Mouse (Mus musculus) CH12F3 (cell line): ENCODE results near the gene Cyp20a1.

Source experiments
- in situ Hi-C: fragments of 300-500 bp; cut with MboI; formaldehyde crosslinking; loops from 2 replicates; pipeline ENCODE4 v1.14.3; 2020; ENCODE audit warnings: low sequenced_read_pairs

Gene Cyp20a1

DNA sequence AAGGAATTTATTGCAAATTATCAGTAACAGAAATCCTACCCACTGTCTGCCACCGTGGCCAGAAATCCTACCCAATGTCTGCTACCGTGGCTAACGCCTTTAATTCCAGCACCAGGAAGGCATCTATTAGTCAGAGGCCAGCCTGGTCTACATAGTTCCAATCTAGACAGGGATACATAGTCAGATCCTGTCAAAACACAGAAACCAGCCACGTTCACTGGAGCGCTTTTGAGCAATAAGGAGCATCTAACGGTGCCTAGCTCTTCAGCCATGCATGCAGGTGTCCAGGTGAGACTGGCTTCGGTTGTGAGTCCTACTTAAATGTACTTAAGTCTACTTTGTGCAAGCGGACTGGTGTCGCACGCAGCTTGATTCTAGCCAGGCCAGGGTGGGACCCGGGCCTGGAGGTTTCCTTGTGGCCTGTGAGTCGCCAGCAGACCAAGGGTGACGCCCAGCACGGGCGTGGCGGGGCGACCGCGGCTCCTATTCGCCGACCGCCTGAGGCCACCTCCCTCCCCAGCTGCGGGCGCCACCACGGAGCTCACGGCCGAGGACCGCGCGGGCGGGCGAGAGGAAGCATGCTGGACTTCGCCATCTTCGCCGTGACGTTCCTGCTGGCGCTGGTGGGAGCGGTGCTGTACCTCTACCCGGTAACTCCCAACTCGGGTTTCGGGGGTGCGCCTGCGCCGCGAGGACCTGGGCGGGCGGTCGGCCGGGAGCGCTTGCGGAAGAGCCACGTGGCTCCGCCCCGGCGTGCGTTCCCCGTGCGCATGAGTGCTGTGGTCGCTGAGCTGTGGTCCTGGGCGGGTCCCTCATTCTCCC is at the start of gene Cyp20a1:
TSS of gene Cyp20a1 (plus strand) at position 516 of the 822 bp plus-strand sequence.
- in situ Hi-C loops: no loop called here

GRCm38 (mm10) chr1:60293921-60294320 is 49.2 kb upstream of the Cyp20a1 start:
- in situ Hi-C loops: no loop called here

DNA sequence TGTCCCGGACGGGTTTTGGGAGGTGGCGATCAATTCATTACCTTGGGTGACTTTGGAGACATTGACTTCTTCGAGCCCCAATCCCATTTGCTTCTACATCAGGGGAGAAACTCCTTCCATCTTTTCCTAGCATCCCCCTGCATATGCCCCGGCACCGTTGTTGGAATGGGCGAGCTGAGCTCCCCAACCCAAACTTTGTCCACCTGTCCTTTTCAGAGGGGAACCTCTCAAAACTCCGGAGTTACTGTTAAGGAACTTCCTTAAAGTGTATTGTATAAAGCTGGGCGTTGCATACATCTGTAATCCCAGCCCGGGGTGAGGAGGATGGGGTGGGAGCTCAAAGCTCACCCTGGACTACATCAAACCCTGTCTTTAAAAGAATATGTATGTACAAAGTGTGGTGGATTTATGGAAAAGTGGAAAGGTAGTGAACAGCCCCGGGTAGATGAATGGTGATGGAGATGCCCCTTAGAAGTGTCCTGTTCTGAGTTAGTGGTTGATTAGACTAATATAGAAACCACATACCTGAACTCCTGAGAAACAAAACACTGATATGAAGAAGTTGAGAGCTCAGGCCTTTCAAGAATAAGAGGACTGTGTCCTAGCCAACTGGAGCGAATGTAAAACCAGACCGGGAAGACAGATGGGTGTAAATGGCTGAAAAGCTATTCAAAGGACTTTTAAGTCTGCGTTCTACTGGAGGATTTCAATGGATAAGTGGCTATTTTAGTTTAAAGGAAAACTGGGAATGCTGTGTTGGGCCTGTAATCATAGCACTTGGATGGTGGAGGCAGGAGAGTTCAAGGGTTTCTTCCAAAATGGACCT is 720 bp downstream of the Cyp20a1 start:
- in situ Hi-C loops: no loop called here

DNA sequence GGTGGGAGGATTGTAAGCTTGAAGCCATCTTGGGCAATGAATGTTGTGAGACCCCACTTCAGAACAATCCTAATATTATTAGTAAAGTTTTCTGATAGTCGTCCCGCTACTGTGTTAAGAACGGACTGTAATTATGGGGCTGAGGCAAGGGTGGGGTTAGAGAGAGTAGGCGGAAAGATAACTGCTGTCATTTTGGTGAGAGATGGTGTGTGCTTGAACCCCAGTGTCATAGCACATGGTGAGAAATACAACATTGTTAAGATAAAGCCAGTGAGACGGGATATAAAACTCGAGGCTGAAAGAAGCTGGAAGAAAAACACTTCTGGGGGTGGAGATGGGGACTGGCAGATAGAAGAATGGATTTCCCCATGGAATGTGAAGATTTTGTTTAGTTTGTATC is 1.5 kb downstream of the Cyp20a1 start:
- in situ Hi-C loops: no loop called here

DNA sequence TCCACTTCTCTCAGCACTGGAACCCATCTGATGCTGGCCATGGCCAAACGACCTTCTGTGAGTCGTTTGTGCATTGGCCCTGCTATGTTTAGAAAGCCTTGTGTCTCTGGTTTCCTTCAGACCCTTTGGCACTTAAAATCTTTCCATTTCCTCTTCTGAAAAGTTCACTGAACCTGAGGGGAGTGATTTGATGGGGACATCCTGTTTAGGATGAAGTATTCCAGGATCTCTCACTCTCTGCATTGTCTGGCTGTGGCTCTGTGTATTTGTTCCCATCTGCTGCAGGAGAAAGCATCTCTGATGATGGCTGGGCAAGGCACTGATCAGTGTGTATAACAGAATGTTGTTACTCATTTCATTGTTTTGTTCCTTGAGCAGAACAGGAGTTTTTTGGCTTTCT is 2.6 kb downstream of the Cyp20a1 start:
- in situ Hi-C loops: no loop called here

GRCm38 (mm10) chr1:60352786-60353185 is 9.7 kb downstream of the Cyp20a1 start:
- in situ Hi-C loops: no loop called here

GRCm38 (mm10) chr1:60361626-60362025 is 18.5 kb downstream of the Cyp20a1 start:
- in situ Hi-C loops: no loop called here

GRCm38 (mm10) chr1:60376556-60376955 is 33.4 kb downstream of the Cyp20a1 start:
- in situ Hi-C loops: no loop called here

DNA sequence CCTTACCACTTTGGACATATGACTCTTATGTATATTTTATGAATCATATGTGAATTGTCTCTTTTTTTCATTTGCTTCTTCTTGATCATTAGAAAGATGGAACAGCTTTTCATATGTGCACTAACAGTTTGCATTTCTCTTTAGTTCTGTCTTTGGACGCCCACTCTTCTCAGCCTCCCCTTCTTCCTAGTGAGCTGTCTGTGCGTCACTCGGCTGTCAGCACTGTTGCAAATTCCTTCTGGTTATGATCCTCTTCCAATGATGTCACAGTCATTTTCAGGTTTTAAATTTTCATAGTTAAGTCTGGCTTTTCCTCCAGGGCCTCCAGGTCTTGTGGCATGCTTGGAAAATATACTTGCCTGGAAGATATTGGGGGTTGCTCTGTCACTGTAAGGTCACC is 38.8 kb downstream of the Cyp20a1 start:
- in situ Hi-C loops: no loop called here

DNA sequence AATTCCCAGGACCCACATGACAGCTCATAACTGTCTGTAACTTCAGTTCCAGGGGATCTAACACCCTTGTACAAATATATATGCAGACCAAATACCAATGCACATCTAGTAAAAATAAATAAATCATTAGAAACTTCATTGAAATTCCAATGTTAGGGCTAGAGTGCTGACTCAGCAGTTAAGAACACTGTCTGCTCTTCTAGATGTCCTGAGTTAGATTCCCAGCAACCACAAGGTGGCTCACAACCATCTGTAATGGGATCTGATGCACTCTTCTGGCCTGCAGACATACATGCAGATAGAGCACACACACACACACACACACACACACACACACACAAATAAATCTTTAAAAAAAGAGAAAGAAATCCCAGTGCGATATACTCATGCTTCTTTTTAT is 61.7 kb downstream of the Cyp20a1 start:
- in situ Hi-C loops: no loop called here

- in situ Hi-C loops: no loop called here
These were observed 65.5 kb downstream of the Cyp20a1 start for GRCm38 (mm10) chr1:60408501-60409167.

- in situ Hi-C loops: no loop called here
These were observed 66.2 kb downstream of the Cyp20a1 start, which contains the start of gene Abi2 for GRCm38 (mm10) chr1:60409168-60409828. Gene Abi2, plus strand, starts transcription at chr1:60409619.

- in situ Hi-C loops: no loop called here
These were observed 67.0 kb downstream of the Cyp20a1 start for GRCm38 (mm10) chr1:60409928-60410817.

GRCm38 (mm10) chr1:60416724-60417123 is 73.6 kb downstream of the Cyp20a1 start:
- in situ Hi-C loops: no loop called here

GRCm38 (mm10) chr1:60423882-60424281 is 80.8 kb downstream of the Cyp20a1 start:
- in situ Hi-C loops: no loop called here

DNA sequence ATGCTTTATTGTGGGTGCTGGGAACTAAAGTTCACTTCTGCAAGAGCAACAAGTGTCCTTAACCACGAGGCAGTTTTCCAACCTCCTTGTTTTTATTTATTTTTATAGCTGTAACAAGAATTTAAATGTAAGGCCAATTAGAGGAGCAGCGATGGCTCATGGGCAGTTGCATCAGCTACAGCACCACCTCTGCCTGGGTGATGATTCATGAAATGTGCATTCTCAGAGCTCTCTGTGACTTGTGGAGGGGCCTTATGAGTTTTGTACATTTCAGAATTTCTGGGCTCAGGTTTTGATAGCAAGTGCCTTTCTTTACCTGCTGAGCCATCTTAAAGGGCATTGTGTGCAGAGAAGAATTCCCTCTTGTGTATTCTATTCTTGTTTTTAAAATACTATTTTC is 85.2 kb downstream of the Cyp20a1 start:
- in situ Hi-C loops: no loop called here

GRCm38 (mm10) chr1:60428932-60429331 is 85.8 kb downstream of the Cyp20a1 start:
- in situ Hi-C loops: no loop called here

GRCm38 (mm10) chr1:60431531-60431930 is 88.4 kb downstream of the Cyp20a1 start:
- in situ Hi-C loops: no loop called here

- in situ Hi-C loops: no loop called here
These were observed 89.4 kb downstream of the Cyp20a1 start for GRCm38 (mm10) chr1:60432497-60432896.
